Mouse (Mus musculus) C2C12 (cell line): ENCODE measurements around the gene Nova2. TPM values are rescaled to one million over a fixed set of nuclear protein-coding genes. Genes with fewer than 3 reads are reported as not detected.

Source experiments
- H3K27me3 ChIP-seq: one replicate; pipeline ENCODE4 v1.6.1; 2011; ENCODE audit not compliant: control insufficient read depth, insufficient read depth, insufficient read length
- H3K36me3 ChIP-seq: one replicate; pipeline ENCODE4 v1.6.1; 2011; ENCODE audit not compliant: control insufficient read depth, insufficient read depth
- H3K4me3 ChIP-seq: one replicate; pipeline ENCODE4 v1.5.1; 2011; ENCODE audit warnings: mild to moderate bottlenecking, control low read depth; ENCODE audit not compliant: poor library complexity, insufficient read depth, severe bottlenecking
- H3K79me2 ChIP-seq: one replicate; pipeline ENCODE4 v1.6.1; 2011; ENCODE audit not compliant: control insufficient read depth, insufficient read depth
- H3K79me3 ChIP-seq: one replicate; pipeline ENCODE4 v1.6.1; 2011; ENCODE audit warnings: low read depth, control low read depth
- H3ac ChIP-seq: one replicate; pipeline ENCODE3; 2011; ENCODE audit warnings: low read depth; ENCODE audit not compliant: control insufficient read depth, insufficient read length
- CEBPB ChIP-seq: IDR thresholded peaks from one replicate; pipeline ENCODE4 v1.6.1; 2011; ENCODE audit warnings: low read depth, mild to moderate bottlenecking, control low read depth, moderate library complexity
- CTCF ChIP-seq: IDR thresholded peaks from one replicate; pipeline ENCODE4 v1.5.1; 2011; ENCODE audit not compliant: control insufficient read depth, insufficient read depth, insufficient read length
- FOSL1 ChIP-seq: IDR thresholded peaks from one replicate; pipeline ENCODE4 v1.8.0; 2011; ENCODE audit warnings: mild to moderate bottlenecking, low read length; ENCODE audit not compliant: poor library complexity, insufficient read depth, severe bottlenecking
- MAX ChIP-seq: IDR thresholded peaks from one replicate; pipeline ENCODE4 v1.6.1; 2011; ENCODE audit warnings: mild to moderate bottlenecking, control low read depth
- MYOD1 ChIP-seq: IDR thresholded peaks from one replicate; pipeline ENCODE4 v1.6.1; 2011; ENCODE audit warnings: low read depth; ENCODE audit not compliant: control insufficient read depth, insufficient read length
- MYOG ChIP-seq: IDR thresholded peaks from one replicate; pipeline ENCODE4 v1.6.1; 2011; ENCODE audit not compliant: control insufficient read depth, insufficient read length; ENCODE audit errors: extremely low read depth
- USF1 ChIP-seq: IDR thresholded peaks from one replicate; pipeline ENCODE4 v1.6.1; 2011; ENCODE audit warnings: low read depth, mild to moderate bottlenecking, control low read depth, moderate library complexity
- polyA plus RNA-seq: library from polyadenylated mRNA; unstranded; fragments of >200 nt; fragmentation: generic; extraction: Trizol; gene quantifications from one replicate; pipeline ENCODE4 v1.2.1, GENCODE M21; 2012; ENCODE audit warnings: missing spikeins

Gene Nova2
- polyA plus RNA-seq, 1 experiment = 0.05 TPM

GRCm38 (mm10) chr7:19001066-19001806 is 75.5 kb downstream of the Nova2 start:
- no peak for TF ChIP-seq FOSL1
- TF ChIP-seq CTCF = no peak
- no peak for TF ChIP-seq MAX
- no peak for TF ChIP-seq CEBPB
- TF ChIP-seq MYOD1 = no peak
- TF ChIP-seq MYOG = no peak
- no peak for TF ChIP-seq USF1
- H3K4me3 ChIP-seq = no peak overlapping the region
- H3K79me3 ChIP-seq = peaks cover 14% of the 10 kb centered on the region
- no peaks in the 10 kb centered on the region for H3K27me3 ChIP-seq
- no peak overlapping the region for H3ac ChIP-seq
- H3K36me3 ChIP-seq = no peaks in the 10 kb centered on the region
- peaks cover 21% of the 10 kb centered on the region for H3K79me2 ChIP-seq

GRCm38 (mm10) chr7:19001807-19002085 is 76.1 kb downstream of the Nova2 start:
- Histone ChIP-seq H3K27me3 (no peaks in the 10 kb centered on the region), H3K36me3 (peaks cover 1% of the 10 kb centered on the region), H3K4me3 (no peak overlapping the region), H3ac (no peak overlapping the region), H3K79me3 (peaks cover 16% of the 10 kb centered on the region), H3K79me2 (peaks cover 26% of the 10 kb centered on the region)
- TF ChIP-seq CTCF (no peak), MYOG (no peak), FOSL1 (no peak), CEBPB (no peak), MAX (no peak), USF1 (no peak), MYOD1 (no peak)

GRCm38 (mm10) chr7:19002115-19002514 is 76.4 kb downstream of the Nova2 start:
- Histone ChIP-seq H3K79me3 (peaks cover 18% of the 10 kb centered on the region), H3K27me3 (no peaks in the 10 kb centered on the region), H3K36me3 (peaks cover 4% of the 10 kb centered on the region), H3K79me2 (peaks cover 29% of the 10 kb centered on the region), H3K4me3 (no peak overlapping the region), H3ac (no peak overlapping the region)
- no peak for TF ChIP-seq MAX
- TF ChIP-seq FOSL1 = no peak
- TF ChIP-seq MYOG = no peak
- TF ChIP-seq MYOD1 = no peak
- no peak for TF ChIP-seq USF1
- no peak for TF ChIP-seq CTCF
- no peak for TF ChIP-seq CEBPB

GRCm38 (mm10) chr7:19002848-19003498 is 77.3 kb downstream of the Nova2 start:
- H3K4me3 ChIP-seq = no peak overlapping the region
- H3K79me2 ChIP-seq = peaks cover 33% of the 10 kb centered on the region
- peaks cover 18% of the 10 kb centered on the region for H3K79me3 ChIP-seq
- H3K36me3 ChIP-seq = peaks cover 4% of the 10 kb centered on the region
- peak overlapping the region; percentile 48 for H3ac ChIP-seq
- no peaks in the 10 kb centered on the region for H3K27me3 ChIP-seq
- TF ChIP-seq CTCF (no peak), MAX (no peak), MYOD1 (no peak), CEBPB (no peak), MYOG (no peak), FOSL1 (no peak), USF1 (no peak)

- peaks cover 18% of the 10 kb centered on the region for H3K79me3 ChIP-seq
- H3K4me3 ChIP-seq = peak within 1 kb of the TSS; percentile 45
- H3K27me3 ChIP-seq = no peaks in the 10 kb centered on the region
- peaks cover 33% of the 10 kb centered on the region for H3K79me2 ChIP-seq
- peaks cover 4% of the 10 kb centered on the region for H3K36me3 ChIP-seq
- H3ac ChIP-seq = peak within 1 kb of the TSS; percentile 97
- TF ChIP-seq MAX = peak; percentile 58
- no peak for TF ChIP-seq MYOG
Observed at GRCm38 (mm10) chr7:19003902-19004630, 78.4 kb downstream of the Nova2 start, which contains the start of gene Irf2bp1. TSS of gene Irf2bp1 (plus strand) at chr7:19004044.
